Mouse (Mus musculus): ENCODE measurements around the gene Gbp4. TPM values are rescaled to one million over a fixed set of nuclear protein-coding genes. Genes with fewer than 3 reads are reported as not detected.

Gene Gbp4
- polyA plus RNA-seq, 1 experiment from 2014 or later, result 1.2 TPM

Other genes with a start within 250 kb of the Gbp4 start
- 3.1 and 3.4 TPM in 2 replicates for gene Abcg3, start 156.9 kb downstream of the Gbp4 start, polyA plus RNA-seq (2015; fragmentation: Nextera tagmentation; extraction: Ambion mirVana)
- 1.9 and 2.6 TPM in 2 replicates for gene Gbp9, start within 50 bp of the Gbp4 start, polyA plus RNA-seq (2015; fragmentation: Nextera tagmentation; extraction: Ambion mirVana)
- 2.2 and 2.3 TPM in 2 replicates for gene Gbp8, start within 50 bp of the Gbp4 start, polyA plus RNA-seq (2015; fragmentation: Nextera tagmentation; extraction: Ambion mirVana)
- gene Gbp10, start 99.9 kb upstream of the Gbp4 start, polyA plus RNA-seq (2015; fragmentation: Nextera tagmentation; extraction: Ambion mirVana), result not detected in 2 replicates
- 0.09 TPM in 1 of 2 replicates, not detected in the other for gene Gm43302, start 154.1 kb upstream of the Gbp4 start, polyA plus RNA-seq (2015; fragmentation: Nextera tagmentation; extraction: Ambion mirVana)
- gene Gbp6, start 154.1 kb upstream of the Gbp4 start, polyA plus RNA-seq (2015; fragmentation: Nextera tagmentation; extraction: Ambion mirVana), result 1.1 and 1.4 TPM in 2 replicates